Mouse (Mus musculus) liver, adult 2 months (tissue): ENCODE measurements around the gene Slc35e3.

Experiments
- CTCF ChIP-seq: fragments of 200-500 bp; IDR thresholded peaks from 2 replicates; pipeline ENCODE4 v1.5.1; 2011; ENCODE audit warnings: low read depth, low read length, control low read depth
- POLR2A ChIP-seq: fragments of 200-500 bp; IDR thresholded peaks from 2 replicates; pipeline ENCODE4 v1.6.1; 2011; ENCODE audit warnings: low read length, control low read depth; ENCODE audit not compliant: insufficient read depth; ENCODE audit errors: extremely low read depth

GRCm38 (mm10) chr10:117699914-117700313 lies 46.3 kb downstream of the Slc35e3 start:
- no peak for TF ChIP-seq POLR2A
- TF ChIP-seq CTCF: no peak
